Mouse (Mus musculus) retina, postnatal 1 day (tissue): ENCODE data around the gene Thumpd2.

Source experiments
- DNase-seq: peaks from one replicate; pipeline ENCODE4 v3.0.0-alpha.2; 2012

Gene Thumpd2

DNA sequence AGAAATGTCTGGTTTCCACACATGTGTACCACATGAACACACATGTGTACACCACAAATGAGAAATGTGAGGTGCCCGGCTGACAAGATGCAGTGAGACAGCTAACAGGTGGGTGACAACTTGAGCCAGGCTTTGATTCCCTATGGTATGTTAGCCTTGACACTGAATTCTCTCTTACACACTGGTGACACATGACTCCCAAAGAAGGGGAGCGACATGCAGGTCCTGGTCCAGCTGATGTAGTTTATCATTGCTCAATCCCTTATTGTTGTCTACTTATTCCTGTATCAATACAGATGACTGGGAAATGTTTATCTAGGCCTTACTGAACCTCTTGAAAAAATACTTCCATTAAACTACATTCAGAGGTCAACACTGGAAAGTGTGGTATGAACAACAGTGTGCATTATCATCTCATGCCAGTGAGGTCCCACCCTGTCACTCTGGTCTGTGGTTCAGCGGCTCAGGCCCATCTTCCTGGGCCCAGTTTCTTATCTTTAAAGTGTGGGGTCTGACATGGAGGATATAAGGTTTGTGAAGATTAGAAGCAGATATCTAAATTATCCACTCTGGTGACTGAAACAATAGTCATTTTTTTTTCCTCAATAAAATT, 32.9 kb downstream of the Thumpd2 start:
- no peak for DNase-seq

DNA sequence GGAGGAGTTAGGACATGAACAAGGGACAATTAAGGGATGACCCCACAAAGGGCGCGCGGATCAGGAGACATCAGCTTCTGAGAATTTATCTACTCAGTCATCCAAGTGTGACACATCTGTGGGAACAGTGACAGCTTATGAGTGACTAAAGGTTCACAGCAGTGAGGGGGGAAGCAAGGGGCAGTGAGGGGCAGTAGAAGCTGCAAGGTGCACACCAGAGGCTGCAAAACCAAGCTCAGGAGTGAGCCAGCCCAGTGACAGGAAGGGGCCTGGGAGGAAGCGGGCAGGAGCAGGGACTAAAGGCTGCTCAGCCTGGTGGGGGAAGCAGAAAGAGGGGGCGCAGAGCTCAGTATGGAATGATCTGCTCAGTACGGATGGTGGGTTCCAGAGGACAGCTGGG, 37.6 kb downstream of the Thumpd2 start:
- DNase-seq: no peak

GRCm38 (mm10) chr17:81017132-81017531, 47.8 kb downstream of the Thumpd2 start:
- peak; percentile 60 for DNase-seq

DNA sequence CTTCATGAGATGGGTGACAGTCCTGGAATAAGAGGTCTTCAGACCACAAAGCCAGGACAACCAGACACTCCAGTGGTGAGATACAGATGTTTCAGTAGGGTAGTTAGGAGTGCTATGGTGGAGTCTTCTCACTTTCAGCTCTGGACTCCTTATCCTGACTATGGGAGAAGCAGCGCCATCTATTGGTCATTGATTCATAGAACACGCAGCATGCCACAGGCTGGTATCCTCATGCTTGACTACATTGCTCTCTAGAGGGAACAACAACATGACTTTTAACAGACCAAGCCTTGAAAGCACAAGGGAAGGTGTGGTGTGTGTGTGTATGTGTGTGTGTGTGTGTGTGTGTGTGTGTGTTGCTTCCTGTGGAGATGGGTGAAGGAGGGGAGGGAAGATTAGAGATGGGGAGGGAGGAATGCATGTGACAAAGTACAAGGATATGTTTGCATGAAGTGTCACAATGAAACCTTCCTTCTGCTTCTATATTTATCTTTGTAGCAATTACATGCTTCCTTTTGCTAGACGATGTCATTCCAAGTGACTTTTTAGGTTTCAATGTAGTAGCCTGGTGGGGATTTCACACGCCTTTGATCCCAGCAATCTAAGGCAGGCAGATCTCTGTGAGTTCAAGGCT, 49.0 kb downstream of the Thumpd2 start:
- peak; percentile 82 for DNase-seq

GRCm38 (mm10) chr17:81010844-81011685, 53.8 kb downstream of the Thumpd2 start:
- no peak for DNase-seq

GRCm38 (mm10) chr17:81010199-81010598, 54.7 kb downstream of the Thumpd2 start:
- DNase-seq: no peak

DNA sequence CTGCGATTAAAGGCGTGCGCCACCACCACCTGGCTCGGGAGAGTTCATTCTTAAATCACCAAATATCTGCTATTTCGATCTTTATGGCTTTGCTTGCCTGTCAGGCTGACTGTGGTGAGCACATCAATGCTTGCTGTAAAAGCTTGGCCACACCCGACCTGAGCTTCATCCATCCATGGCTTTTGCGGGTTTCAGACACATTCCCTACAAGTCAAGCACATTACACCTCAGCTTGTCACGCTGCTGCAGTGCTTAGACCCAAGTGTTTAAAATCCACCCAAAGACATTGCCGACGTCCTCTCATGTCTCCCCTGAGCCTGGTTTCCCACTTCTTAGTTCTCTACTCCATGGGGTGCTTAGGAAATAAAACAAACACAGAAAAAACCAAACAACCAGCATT, 55.8 kb downstream of the Thumpd2 start:
- no peak for DNase-seq

DNA sequence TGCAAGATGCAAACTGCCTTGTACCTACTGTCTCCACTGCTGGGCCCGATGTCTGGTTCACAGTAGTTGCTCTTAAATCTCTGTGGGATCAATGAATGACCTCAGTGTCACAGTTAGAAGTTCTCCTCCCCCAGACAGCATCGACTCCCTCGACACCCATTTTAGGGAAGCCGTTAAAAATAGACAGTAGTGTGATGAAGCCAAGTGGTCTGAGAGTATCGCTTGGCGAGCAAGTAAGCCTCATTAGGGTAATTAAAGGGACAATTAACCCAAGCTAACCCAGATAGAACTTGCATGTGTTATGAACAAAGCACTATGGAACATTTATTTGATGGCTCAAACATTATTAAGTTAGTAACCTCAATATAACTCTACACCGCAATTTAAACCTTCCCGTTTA, 59.6 kb downstream of the Thumpd2 start:
- peak; percentile 70 for DNase-seq

DNA sequence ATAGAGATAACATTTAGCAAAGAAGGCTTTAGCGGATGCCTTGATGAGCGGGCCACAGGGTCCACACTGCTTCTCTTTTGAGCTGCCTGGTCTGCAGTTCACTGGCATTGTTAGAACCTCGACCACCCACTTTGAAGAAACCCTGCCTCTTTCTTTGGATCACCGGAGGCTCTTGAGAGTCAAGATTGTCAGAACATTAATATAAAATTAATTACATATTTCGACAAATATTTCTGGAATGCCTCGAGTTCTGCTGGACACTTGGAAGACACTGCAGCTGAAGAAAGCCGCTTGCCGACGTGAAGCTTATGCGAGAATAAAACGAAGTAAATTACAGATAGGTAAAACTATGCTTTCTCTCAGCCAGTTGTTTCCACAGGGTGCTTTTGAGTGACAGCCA, 60.4 kb downstream of the Thumpd2 start:
- DNase-seq: no peak

DNA sequence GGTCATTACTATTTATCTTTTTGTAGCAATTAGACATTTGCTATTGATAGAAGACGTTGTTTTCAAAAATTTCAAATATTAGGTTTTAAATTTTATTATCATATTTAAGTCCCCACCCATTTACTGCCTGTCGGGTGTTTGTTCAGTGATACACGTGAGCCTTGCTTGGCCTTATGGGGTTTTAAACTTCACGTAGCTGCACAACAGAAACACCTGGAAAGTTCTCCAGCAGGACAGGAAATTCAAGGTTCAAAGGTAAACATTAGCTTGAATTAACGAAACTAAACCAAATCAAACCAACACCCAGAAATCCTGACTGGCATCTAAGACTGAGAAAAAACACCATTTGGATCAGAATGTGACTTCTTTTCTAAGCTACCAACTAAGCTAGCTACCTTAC, 62.8 kb downstream of the Thumpd2 start:
- no peak for DNase-seq

- no peak for DNase-seq
Measured at GRCm38 (mm10) chr17:81001647-81002046, 63.2 kb downstream of the Thumpd2 start.

DNA sequence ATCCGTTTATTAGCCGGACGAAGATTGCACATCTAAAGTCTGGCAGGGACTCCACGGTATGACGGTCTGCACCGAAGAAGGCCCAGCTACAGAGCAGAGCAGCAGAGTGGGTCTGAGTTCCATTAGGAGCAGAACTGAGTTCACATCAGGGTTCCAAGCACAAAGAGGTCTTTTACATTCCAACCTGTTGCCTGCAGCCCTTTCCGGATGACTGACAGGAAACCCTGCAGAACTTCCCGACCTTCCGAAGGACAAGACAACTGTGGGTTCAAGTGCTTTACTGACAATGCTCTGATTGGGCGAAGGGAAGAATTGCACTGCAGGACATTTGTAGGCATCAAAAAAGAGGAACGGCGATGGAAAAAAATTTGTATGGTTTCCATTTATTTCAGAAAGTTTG, 63.9 kb downstream of the Thumpd2 start:
- no peak for DNase-seq

DNA sequence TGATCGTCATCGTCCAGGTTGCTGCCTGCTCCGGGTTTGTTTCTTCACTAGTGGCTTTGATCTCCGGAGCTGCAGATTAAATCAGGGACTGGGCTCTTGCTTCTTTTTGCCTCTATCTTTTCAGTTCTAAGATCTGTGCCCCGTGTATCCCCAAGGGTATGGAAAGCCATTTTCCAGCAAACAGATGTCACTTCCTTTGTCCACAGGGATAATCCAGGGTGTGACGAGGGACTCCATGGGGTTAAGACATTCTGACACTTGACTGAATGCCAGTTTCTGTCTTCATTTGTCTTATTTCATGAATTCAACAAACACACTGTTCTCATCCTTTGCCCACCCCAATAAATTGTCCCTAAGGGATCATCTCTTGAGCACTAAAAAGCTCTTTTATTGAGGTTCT, 65.9 kb downstream of the Thumpd2 start:
- DNase-seq: no peak

DNA sequence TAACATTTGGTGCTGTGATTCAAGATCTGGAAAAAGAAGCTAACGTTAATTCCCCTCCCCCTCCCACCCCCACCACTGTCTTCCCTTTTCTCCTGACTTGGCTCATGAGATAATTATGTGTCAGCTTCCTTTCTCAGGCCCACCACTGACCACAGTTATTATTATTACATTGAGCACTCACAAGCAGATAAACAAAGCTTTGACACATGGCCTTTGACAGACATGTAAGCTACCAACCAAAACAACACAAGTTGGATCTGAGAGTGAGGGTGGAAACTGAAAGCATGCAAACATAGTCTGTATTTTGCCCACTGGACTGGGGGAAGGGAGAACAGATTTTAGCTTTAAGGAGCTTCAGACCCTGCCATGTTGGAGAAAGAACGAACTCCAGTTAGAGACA, 67.7 kb downstream of the Thumpd2 start:
- no peak for DNase-seq

DNA sequence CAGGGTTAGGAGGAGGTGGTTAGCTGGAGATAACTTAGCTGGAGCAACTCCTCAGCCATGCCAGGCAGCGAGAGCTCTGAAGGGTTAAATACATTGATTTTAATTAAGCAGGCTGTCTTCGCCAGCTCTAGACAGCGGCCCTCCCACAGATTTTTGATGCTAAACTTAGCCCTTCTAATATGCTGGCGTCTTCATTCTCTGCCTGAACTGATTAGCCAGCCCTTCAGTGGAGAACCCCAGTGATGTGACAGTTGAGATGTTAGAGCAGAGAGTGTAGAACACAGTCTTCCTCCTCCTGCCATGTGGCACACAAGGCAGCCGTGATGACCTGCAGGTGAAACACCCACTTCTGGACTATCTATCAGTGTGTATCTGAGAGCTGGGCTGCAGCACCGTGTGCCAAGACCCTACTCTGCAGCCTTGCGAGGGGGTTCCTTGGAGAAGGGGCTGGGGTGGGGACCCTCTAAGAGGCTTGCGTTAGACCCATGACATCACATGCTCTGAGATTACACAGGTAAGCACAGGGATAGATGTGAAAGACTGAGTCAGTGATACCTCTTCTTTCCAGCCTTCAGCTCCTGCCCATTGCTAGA, 73.3 kb downstream of the Thumpd2 start:
- no peak for DNase-seq

DNA sequence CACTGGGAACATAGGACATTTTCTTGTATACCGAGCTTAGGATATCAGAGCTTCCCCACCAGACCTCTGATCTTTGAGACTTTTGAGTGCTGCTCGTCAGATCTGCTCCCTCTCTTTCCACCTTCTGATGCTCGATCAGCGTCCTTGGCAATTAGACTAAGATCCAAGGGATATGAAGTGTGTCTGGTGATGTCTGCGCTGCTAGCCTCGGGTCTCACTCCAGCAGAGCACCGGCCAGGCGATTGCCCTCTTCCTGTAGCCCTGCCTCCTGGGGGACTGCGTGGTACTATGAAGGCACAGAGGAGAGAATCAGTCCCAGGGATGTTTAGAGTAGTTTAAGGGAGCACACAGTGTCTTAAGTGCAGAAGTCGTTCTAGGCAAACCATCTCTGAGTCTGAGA, 81.9 kb downstream of the Thumpd2 start:
- DNase-seq: no peak

DNA sequence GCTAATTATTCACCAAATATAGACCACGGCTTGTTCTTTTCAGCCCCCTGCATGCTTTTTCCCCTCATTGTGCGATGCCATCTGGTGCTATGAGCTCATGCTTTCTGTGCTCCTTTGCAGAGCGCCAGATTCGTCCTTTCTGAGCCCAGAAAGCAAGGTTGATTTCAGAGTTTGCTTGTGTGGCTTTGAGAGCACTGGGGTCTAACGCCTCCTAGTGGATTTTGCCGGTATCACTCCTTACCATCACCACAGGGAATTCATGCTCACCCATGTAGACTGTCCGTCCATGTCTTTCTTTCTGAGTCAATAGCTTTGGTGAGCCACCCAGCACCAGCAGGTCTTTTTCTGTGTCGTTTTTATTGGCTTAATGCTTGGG, 82.5 kb downstream of the Thumpd2 start:
- DNase-seq: peak; percentile 79

GRCm38 (mm10) chr17:80981721-80982411, 83.0 kb downstream of the Thumpd2 start:
- no peak for DNase-seq

DNA sequence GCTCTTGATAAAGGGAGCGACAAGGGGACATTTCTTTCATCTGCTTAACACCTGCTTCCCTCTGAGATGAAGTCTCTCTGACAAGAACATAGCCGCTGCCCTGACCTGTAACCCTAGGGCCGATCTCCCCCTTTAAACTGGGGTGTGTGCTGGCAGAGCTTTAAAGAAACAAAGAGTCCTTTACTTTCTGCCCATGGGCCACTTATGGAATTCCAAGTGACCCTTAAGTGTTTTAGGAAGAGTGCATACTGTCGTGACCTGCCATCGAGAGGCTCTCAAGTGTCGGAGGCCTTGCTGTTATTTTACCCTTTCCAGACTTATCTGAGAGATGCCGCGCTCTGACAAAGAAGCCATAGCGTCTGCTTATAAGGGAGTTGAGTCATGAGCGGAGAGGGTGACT, 84.8 kb downstream of the Thumpd2 start:
- DNase-seq: no peak

GRCm38 (mm10) chr17:80977245-80977644, 87.6 kb downstream of the Thumpd2 start:
- no peak for DNase-seq
